Mouse (Mus musculus) kidney, adult 8-10 months (tissue): ENCODE measurements around the gene Aqr.
"Not testable (repeated sequence)": the region's sequence is repeated elsewhere in the genome, so short reads cannot be mapped to it uniquely, and the experiment has no call there.

Experiments
- DNase-seq, 2 experiments: peaks; one replicate each; pipeline ENCODE4 v3.0.0; 2022

The Aqr gene

DNA sequence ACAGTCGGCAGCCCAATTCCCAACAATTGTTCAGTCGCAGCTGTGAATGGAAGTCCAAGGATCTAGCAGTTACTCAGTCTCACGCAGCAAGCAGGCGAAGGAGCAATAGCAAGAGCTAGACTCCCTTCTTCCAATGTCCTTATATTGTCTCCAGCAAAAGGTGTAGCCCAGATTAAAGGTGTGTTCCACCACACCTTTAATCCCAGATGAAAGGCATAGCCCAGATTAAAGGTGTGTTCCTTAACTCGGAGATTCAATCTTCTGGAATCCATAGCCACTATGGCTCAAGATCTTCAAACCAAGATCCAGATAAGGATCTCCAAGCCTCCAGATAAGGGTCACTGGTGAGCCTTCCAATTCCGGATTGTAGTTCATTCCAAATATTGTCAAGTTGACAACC is at the start of gene Aqr:
Gene Aqr, minus strand, starts transcription at position 101 of the 400 bp plus-strand sequence.
- DNase-seq = not testable (repeated sequence)

DNA sequence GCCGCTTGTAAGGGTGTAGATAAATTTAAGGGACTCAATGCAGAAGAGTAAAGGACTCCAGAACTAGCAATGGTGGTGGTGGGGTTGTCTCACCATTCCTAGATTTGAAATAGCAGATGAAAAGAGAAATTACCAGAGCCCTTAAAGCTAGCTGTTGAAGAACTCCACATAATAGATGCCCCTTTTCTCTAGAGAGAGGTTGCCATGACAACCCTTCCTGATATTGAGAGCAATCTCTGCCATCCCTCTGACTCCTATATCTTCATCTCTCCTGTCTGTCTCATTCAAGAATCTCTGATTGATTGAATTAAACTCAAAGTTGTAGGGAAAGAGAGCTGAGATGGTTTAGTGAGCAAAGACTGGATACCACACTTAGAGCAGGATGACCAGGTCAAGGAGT is 49.7 kb upstream of the Aqr start:
- DNase-seq = no peak

DNA sequence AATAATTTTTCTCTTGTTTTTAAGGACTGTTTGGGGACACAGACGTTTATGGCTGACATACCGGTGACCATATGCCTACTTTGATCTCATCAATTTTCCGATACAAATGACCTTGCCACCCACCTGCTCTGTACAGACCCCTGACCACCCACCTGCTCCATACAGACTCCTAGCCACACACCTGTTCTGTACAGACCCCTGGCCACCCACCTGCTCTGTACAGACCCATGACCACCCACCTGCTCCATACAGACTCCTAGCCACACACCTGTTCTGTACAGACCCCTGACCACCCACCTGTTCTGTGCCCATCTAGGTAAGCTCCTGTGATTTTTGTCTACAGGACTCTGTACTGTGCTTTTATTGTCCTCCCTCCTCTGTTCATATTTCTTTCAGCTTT is 48.8 kb upstream of the Aqr start:
- DNase-seq = no peak

DNA sequence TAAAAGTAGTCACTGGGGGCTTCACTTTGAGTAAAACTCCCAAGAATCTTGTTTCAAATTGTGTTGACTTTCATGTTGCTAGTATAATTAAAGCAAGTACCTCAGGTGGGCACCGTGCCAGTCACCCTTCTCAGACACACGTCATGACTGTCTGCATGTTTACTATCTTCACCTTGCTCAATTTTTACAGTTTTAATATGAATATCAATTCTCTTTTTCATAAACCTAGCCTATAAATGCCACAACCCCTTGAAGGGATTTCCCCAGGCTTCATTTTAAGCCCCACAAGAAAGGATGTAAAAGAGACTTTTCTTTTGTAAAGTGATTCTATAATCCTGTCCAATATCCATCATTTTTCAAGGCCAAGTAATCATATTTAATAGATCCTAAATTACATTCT is 44.4 kb upstream of the Aqr start:
- no peak for DNase-seq

DNA sequence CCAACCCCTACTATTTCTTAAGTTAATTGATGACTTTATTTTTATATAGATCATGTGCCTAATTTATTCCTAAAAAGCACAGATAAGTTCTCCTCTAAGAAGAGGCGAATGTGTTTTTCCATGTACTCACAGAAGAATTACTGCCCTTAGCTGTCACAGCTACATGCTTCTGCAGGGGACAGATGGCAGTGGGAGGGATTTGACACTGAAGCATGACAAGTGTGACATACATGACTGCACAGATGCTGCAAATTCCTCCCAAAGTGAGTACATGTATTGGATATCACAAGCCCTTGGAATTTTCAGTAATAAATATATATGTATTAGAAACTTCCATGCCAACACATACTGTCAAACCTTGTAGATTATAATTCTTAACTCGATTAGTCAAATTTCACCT is 41.8 kb upstream of the Aqr start:
- DNase-seq = no peak

DNA sequence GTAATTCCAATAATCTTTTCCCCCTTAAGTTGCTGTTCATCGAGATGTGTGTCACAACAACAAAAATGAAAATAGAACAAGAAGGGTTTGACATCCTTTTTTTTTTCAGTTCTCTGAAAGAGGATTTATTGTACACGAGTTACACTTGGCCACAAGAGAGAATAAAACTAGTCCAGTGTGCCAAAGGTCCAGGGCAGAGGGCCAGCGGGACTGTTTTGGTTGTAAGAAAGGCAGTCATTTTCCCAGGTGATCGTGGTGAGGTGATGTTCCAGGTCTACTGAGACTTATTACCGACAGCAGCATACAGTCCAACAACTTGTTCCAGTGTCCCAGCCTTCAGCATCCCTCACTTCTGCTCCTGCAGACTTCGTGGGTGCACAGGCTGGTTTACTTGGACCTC is 18.2 kb upstream of the Aqr start:
- peak in 1 of 2 experiments; percentile 8 for DNase-seq

DNA sequence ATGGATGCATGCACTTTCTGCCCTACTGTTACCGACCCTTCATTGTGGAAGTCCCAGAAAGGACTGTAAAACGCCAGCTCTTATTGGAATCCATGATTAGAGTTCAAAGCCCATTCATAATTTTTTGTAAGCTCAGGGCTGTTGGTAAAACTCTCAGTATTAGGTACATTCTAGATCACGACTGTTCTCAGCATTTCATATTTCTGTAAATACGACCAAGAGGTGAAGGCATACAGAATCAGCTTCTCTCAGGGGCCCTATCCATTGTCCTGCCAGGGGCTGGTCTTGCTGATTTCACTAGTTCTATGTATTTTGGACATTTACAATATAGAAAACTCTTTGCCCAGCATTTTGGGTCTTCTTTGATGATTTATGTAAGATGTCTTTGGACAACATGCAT is 14.8 kb upstream of the Aqr start:
- no peak for DNase-seq

DNA sequence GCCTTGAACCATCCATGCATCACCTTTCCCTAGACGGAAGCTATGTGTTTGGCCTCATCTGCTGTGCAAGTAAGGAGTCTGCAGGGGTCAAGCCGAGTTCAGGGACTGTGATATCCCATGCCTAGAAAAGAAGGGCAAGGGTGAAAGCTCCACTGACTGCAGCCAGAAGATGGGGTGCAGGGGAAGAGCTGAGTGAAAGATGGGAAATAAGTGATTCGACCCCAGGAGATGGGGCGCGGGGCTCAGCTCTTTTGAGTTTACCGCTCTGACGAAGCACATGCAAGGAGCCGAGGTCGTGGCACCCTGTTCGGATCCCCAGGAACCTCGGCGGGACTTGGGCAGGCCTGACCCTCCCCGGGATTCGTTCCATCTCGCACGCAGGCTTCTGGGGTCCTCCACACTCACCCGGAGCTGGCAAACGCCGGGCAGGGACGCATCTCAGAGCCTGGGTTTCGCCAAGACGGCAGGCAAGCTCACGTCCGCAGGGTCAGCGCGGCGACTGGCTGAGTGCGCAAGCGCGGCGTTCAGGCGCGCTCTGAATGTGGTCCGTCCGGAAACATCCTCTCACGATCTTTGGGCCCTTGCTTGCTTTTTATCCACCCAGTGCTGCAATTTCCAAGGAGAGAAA is 14.2 kb upstream of the Aqr start, which contains the start of gene Zfp770:
Gene Zfp770, minus strand, starts transcription at position 538 of the 628 bp plus-strand sequence.
- peak; percentile 65 to 83 for DNase-seq

DNA sequence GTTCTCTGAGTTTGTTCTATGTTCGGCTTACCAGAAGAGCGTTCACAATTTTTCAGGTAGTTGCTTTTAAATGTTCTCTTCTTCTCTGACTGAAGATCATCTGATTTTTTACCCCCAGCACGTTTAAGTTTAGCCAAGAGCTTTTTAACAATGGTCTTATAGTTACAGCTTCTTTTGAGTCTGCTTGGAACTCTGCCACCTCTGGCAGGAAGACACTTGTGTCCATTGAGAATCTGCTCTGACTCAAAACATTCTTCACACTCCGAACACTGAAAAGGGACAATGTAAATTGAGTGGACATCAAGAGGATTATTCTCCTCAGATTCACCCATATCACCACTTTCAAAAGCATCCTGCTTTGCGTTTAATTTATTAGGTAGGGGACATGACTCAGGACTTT is 9.6 kb upstream of the Aqr start:
- DNase-seq = no peak

DNA sequence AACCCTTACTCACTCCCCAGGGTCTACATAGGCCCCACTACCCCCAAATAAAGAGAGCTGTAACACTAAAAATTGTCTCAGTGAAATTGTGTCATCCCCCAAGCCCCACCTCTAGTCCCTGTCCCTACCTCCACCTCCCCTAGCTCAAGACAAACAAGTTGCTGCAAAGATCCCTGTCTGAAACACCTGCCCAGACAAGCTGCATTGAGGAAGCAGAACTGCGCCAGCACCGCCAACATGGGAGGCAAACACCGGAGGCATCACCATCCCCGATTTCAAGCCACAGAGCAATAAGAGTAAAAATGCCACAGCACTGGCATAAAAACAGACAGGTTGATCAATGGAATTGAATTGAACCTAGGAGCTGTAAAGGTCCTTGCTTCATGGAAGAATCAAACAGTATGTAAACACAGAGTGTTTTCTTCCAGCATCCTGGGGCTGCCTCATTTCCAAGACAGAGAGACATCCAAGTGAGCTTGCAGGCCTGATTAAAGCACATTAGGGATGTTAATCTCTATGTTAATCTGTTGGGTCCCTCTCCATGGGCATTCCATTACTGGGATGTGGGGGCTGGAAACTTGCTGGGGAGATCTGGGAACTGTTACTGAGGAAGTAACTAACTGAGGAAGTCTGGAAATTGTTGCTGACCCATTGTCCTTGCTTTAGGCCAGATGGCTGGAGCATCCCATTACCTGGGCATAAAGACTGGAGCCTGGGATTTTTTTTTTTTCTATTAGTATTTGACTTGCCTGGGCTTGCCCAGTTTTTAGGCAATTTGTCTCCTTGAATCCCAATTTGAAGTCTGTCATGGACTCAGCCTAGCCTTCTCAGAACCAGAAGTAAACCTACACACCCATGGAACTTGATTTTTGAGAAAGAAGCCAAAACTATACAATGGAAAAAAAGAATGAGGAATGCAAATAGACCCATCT is 8.8 kb downstream of the Aqr start:
- DNase-seq = no peak

DNA sequence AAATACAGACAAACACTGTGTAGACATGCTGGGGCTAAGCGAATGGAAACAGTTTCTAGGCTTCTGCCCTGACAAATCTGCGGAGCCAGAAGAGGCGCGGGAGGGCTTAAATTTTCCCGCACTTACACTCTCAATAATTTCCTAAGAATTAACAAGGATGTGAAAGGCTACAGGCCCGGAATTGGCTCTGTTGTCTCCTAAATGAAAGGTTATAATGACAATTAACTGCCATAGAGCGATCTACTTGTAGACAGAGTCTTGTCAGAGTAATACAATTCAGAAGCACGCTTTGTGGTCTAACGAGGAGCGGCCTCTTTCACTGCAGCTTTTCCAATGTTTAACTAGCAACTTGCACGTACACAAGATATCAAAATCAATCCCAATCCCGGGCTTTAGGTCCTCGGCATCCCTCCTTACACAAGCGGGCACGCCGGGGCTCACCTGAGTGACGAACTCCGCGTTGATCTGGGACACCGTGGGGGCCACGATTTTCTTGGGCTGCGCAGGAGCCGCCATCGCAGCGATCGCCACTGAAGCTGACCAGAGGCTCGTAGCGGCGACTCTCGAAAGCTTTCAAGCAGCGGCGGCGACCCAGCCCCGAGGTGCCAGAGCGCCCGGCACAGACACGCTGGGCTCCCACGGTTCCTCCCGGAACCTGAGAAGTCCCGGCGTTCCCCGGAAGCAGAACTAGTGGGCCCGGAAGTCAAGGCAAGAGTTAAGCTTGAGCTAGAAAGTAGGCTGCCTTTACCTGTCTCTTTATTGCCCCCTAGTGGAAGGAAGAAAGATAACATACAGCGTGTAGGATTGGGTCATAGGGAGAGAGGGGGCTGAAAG is 12.0 kb downstream of the Aqr start:
- DNase-seq = peak; percentile 83 to 84

DNA sequence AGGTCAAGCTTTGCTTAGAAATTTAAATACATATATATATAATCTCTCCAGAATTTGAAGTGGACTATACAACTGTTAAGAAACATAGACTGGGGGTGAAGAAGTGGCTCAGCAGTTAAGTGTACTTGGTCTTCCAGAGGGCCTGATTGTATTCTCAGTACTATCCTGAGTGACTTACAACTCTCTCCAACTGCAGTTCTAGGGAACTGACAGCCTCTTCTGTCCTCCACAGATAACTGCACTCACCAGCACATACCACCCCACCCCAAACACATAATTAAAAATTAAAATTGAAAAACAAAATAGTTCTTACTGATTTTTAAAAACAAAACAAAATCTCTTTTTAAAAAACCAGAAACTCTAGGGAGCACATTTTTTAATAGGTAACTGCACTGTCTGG is 13.6 kb downstream of the Aqr start:
- DNase-seq = no peak

DNA sequence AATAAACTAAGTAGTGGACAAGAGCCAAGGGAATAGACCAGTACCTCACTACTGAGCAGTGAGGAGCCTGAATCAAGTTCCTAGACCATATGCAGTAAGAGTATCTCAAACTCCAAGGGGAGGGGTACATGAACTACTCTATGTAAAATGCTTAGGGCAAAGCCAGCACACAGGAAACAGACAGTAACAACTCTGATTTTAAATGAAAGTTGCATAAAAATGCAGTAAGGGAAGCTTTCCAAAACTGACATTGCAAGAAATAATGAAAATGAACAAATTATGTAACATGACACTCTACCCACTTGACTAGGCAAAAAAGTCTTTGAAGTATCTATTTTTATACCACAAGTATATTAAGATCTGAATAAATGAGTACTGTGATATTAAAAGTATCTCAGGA is 19.0 kb downstream of the Aqr start:
- DNase-seq = no peak

DNA sequence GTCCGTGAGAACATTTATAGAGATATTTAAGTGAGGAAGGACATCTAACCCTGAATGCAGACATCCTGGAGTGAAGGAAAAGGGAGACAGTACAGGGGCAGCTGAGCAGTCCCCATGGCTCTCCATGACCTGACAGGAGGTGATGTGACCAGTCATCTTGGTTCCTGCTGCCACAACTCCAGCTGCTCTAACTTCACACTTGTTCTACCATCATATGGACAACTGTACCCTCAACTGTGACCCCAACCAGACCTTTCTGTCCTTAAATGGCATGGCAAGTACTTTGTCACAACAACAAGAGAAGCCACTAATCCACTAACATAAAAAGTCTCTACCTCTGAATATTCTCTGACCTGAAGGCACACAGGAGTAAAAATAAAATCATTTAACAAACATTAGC is 24.8 kb downstream of the Aqr start:
- no peak for DNase-seq

DNA sequence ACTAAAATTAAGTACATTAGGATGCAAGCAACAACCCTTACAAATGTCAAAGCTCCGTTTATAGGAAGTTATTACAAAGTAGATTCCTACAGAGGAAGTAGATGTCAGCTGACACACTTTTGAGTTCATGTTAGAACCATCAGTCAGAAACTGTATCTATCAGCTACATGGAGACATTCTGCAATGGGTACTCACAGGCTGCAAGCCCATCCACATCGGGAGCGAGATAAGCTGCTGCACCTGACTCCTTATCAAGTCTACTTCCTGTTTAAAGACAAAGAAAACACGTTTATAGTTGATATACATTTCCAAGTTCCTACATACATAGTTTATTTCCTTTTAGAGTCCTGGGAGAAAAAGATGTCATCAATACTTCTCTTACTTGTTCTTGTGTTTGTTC is 29.5 kb downstream of the Aqr start:
- DNase-seq = no peak

DNA sequence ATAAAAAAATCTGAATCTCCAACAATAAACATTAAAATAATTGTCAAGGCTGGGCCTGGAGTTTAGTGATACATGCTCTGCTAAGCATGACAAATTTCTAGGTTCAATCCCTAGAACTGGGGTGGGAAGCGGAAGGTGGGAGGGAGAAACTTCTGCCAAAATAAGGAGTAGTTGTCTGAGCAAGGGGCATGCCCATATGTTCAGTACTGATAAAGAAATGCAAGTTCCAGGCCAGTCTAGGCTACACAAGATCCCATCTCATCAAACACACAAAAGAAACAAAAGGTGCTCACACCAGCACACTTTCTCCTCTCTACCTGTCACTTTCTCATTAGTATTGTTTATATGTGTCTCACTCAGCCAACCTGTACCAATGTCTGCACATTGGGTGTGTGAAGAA is 30.2 kb downstream of the Aqr start:
- no peak for DNase-seq

DNA sequence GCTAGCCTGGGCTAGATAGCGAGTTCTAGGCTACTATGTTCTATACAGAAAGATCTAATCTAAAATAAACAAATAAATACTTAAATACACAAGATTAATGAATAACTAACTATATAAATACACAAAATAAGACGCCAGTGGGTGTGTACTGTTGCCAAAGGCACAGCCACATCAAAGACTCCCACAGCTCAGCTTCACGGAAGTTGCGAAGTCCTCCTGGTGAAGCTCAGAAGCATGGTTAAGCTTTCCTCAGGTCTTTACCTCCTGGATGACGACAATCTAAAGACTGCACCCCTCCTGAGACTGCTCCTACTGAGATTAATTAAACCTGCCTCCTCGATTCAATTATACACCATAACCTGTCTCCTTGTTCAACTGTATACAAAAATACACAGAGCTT is 33.6 kb downstream of the Aqr start:
- DNase-seq = no peak

DNA sequence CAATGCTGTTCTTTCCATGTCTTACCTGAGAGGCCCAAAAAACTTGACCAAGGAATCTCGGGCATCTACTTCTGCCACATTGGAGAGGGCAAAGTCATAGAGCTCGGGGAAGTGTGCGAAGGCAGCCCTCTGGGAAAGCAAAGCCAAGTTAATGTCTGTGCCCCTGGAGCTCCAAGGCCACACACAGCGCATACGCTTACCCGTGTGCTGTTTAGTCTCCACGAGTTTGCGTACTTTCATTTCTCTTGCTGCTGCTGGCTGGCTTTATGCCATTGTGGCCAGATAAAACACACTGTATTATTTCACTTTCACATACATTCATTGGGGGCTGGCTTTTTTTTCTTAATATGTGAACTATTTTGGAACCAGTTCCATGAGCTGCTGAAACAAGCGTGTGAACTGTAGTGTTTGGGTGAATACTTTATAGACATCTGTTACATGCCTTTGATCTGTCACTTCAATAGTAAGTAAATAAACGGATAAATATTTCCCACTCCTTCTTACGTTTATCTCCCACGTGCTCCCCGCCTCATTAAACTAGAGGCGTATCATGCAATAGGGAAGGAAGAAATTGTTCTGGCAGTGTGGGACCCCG is 39.9 kb downstream of the Aqr start:
- no peak for DNase-seq

DNA sequence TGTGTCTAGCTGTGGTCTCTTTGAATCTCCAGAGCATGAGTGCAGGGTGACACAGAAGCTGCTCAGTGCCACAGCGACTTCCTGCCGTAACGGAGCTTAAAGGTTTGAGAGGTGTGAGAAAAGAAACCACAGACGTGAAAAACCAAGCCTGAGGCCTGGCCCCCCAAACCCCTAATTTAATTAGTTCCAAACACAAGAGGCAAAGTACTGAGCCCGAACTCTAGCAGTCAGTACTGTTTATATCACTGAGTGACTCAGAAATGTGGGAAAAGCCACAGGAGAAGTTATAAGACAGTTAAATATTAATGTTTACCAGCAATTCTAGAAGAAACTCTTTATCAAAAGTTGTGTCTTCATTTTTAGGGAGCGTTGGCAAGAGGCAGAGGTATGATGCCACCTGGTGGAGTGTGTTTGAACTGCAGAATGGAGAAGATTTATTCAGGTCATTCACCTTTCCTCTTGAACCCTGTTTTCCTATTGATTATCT is 41.5 kb downstream of the Aqr start:
- DNase-seq = peak in 1 of 2 experiments; percentile 39

DNA sequence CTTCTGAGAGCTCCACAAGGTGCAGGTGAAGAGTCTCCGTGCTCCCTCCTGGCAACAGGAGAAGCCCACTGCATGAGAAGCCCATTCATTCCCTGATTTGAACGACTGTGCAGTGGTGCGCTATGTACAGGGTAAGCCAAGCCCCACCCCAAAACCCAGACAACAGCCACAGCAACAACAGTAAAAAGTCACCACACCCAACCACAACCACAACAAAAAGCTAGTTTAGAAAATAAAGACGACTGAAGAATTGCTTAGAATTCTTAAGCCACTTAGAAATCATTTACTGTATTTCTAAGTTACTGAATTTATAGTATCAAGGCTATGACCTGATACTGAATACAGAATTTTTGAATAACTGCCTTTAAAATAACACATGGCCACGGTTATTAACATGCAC is 41.9 kb downstream of the Aqr start:
- DNase-seq = no peak

DNA sequence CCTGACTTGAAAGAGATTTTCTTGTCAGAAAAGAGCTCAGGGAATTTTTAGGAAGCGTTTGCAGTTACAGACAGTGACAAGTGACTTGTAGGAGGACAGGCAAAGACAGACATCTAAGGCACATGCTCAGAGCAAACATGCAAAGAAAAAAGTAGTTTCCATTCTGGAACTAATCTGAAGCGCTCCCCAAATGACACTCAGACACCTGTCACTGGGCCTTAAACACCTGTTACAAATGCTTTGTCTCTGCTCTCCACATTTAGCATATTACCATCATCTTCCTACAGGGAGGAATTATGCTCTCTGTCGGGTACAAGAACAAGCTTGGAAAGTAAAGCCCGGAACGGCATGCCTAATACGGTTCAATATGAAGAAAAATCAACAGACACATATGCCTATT is 43.0 kb downstream of the Aqr start:
- no peak for DNase-seq

DNA sequence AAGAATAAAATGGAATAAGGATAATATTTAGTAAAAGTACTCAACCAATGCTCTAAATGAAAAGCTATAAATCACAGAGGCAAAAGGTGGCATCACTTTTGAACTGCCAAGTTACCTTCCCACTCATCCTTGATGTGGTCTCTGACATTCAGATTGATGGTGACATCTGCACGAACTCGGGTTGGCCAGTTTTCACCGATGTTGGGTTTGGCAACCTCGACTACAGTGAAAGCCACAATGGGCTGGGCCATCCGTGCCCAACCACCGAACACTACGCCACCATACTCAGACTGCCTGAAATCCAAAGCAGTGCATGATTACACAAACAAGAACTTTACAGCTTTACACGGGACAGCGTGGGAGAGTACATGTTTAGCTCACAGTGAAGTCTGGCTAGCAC is 50.1 kb downstream of the Aqr start:
- no peak for DNase-seq

DNA sequence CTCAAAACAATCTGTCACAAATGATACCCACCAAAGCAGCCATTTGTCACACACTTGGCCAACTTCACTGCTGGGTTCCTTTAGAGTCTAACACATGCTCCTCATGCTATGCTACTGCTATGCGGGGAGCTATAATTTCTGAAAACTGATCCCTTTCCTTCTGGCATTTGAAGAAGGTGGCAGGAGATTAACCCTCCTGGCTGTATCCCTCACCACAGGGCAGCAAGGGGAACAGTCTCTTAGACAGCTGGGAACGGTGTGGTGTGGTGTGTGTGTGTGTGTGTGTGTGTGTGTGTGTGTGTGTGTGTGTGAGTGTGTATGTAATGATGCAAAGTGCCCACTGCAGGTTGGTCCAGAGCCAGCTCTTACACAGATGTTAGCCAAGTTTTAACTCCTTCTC is 51.0 kb downstream of the Aqr start:
- no peak for DNase-seq
